Mouse (Mus musculus) megakaryocyte, embryonic 14.5 days (primary cell): Measurements from ENCODE around the gene Gm42742. TPM values are rescaled to one million over a fixed set of nuclear protein-coding genes. Genes with fewer than 3 reads are reported as not detected.

ENCODE experiments used
- H3K27me3 ChIP-seq: replicated peaks from 2 replicates; pipeline ENCODE3; 2012; ENCODE audit warnings: inconsistent platforms
- H3K36me3 ChIP-seq: replicated peaks from 2 replicates; pipeline ENCODE3; 2012; ENCODE audit warnings: low read length, inconsistent platforms, mixed read lengths
- H3K4me1 ChIP-seq: 2 replicates; pipeline ENCODE4 v1.6.1; 2012; ENCODE audit warnings: inconsistent platforms
- H3K4me3 ChIP-seq: replicated peaks from 2 replicates; pipeline ENCODE3; 2012; ENCODE audit warnings: moderate library complexity, mild to moderate bottlenecking, inconsistent platforms
- H3K9me3 ChIP-seq: 2 replicates; pipeline ENCODE4 v1.6.1; 2012; ENCODE audit warnings: inconsistent platforms
- FLI1 ChIP-seq: IDR thresholded peaks from 2 replicates; pipeline ENCODE4 v1.6.1; 2012; ENCODE audit warnings: low read length, inconsistent platforms, mixed read lengths
- GATA1 ChIP-seq: IDR thresholded peaks from 3 replicates; pipeline ENCODE4 v1.6.1; 2012; ENCODE audit warnings: mixed read lengths, low read length, inconsistent platforms, borderline replicate concordance
- polyA plus RNA-seq: library from polyadenylated mRNA; stranded (reverse); fragments of >175 nt; gene quantifications from 2 replicates; pipeline ENCODE4 v1.2.3, GENCODE M21; 2012; ENCODE audit warnings: low replicate concordance; ENCODE audit not compliant: insufficient read depth

Gm42742 gene
- polyA plus RNA-seq, 1 experiment, result 252 TPM

- no peaks in the 10 kb centered on the region for H3K9me3 ChIP-seq
- TF ChIP-seq GATA1 (no peak), FLI1 (no peak)
- peaks cover 48% of the 10 kb centered on the region for H3K36me3 ChIP-seq
- H3K4me3 ChIP-seq, result no peak overlapping the region
- peaks cover 87% of the 10 kb centered on the region for H3K4me1 ChIP-seq
- H3K27me3 ChIP-seq, result no peaks in the 10 kb centered on the region
Observed at GRCm38 (mm10) chr7:127004122-127004875, 16.6 kb downstream of the Gm42742 start.

- TF ChIP-seq FLI1 (no peak), GATA1 (no peak)
- no peak overlapping the region for H3K4me3 ChIP-seq
- peaks cover 87% of the 10 kb centered on the region for H3K4me1 ChIP-seq
- no peaks in the 10 kb centered on the region for H3K9me3 ChIP-seq
- no peaks in the 10 kb centered on the region for H3K27me3 ChIP-seq
- peaks cover 52% of the 10 kb centered on the region for H3K36me3 ChIP-seq
Observed at GRCm38 (mm10) chr7:127003620-127004019, 17.3 kb downstream of the Gm42742 start.

GRCm38 (mm10) chr7:126999568-126999967 is 21.3 kb downstream of the Gm42742 start:
- peaks cover 82% of the 10 kb centered on the region for H3K36me3 ChIP-seq
- TF ChIP-seq FLI1 (no peak), GATA1 (no peak)
- H3K27me3 ChIP-seq, result no peaks in the 10 kb centered on the region
- H3K4me3 ChIP-seq, result peak overlapping the region; percentile 69
- peaks cover 7% of the 10 kb centered on the region; the same call in 1 of the 2 replicates for H3K9me3 ChIP-seq
- peaks cover 60% of the 10 kb centered on the region for H3K4me1 ChIP-seq

- no peak overlapping the region for H3K4me3 ChIP-seq
- H3K36me3 ChIP-seq, result peaks cover 91% of the 10 kb centered on the region
- H3K9me3 ChIP-seq, result peaks cover 7% of the 10 kb centered on the region; the same call in 1 of the 2 replicates
- TF ChIP-seq FLI1 (no peak), GATA1 (no peak)
- H3K27me3 ChIP-seq, result no peaks in the 10 kb centered on the region
- peaks cover 35% of the 10 kb centered on the region for H3K4me1 ChIP-seq
Observed at GRCm38 (mm10) chr7:126996449-126996848, 24.4 kb downstream of the Gm42742 start.

- Histone ChIP-seq H3K36me3 (peaks cover 89% of the 10 kb centered on the region), H3K27me3 (no peaks in the 10 kb centered on the region), H3K4me1 (0 out of 2 replicates have a peak, but pooled peaks cover 3% of the 10 kb centered on the region), H3K9me3 (no peaks in the 10 kb centered on the region), H3K4me3 (no peak overlapping the region)
- no peak for TF ChIP-seq GATA1
- TF ChIP-seq FLI1, result no peak
Observed at GRCm38 (mm10) chr7:126988816-126989215, 32.1 kb downstream of the Gm42742 start.

- peaks cover 89% of the 10 kb centered on the region for H3K36me3 ChIP-seq
- no peak overlapping the region for H3K4me3 ChIP-seq
- H3K4me1 ChIP-seq, result peaks cover 12% of the 10 kb centered on the region; the same call in 1 of the 2 replicates
- TF ChIP-seq FLI1 (no peak), GATA1 (no peak)
- no peaks in the 10 kb centered on the region for H3K27me3 ChIP-seq
- no peaks in the 10 kb centered on the region for H3K9me3 ChIP-seq
Observed at GRCm38 (mm10) chr7:126986319-126986718, 34.6 kb downstream of the Gm42742 start.

GRCm38 (mm10) chr7:126984667-126985444 is 36.0 kb downstream of the Gm42742 start:
- Histone ChIP-seq H3K4me3 (no peak overlapping the region), H3K36me3 (peaks cover 91% of the 10 kb centered on the region), H3K9me3 (no peaks in the 10 kb centered on the region), H3K27me3 (no peaks in the 10 kb centered on the region), H3K4me1 (peaks cover 20% of the 10 kb centered on the region)
- TF ChIP-seq FLI1, result no peak
- TF ChIP-seq GATA1, result no peak

GRCm38 (mm10) chr7:126983113-126983512 is 37.8 kb downstream of the Gm42742 start:
- H3K36me3 ChIP-seq, result peaks cover 91% of the 10 kb centered on the region
- H3K4me1 ChIP-seq, result peaks cover 38% of the 10 kb centered on the region

GRCm38 (mm10) chr7:126982054-126982453 is 38.8 kb downstream of the Gm42742 start:
- peaks cover 46% of the 10 kb centered on the region for H3K4me1 ChIP-seq
- no peaks in the 10 kb centered on the region for H3K27me3 ChIP-seq
- H3K4me3 ChIP-seq, result no peak overlapping the region
- no peaks in the 10 kb centered on the region for H3K9me3 ChIP-seq
- peaks cover 87% of the 10 kb centered on the region for H3K36me3 ChIP-seq
- no peak for TF ChIP-seq GATA1
- no peak for TF ChIP-seq FLI1

More at GRCm38 (mm10) chr7:126983113-126983512, 37.8 kb downstream of the Gm42742 start:
- TF ChIP-seq GATA1 (no peak), FLI1 (no peak)
- Histone ChIP-seq H3K4me3 (no peak overlapping the region), H3K9me3 (no peaks in the 10 kb centered on the region), H3K27me3 (no peaks in the 10 kb centered on the region)

GRCm38 (mm10) chr7:126981601-126982000 is 39.3 kb downstream of the Gm42742 start:
- H3K36me3 ChIP-seq, result peaks cover 82% of the 10 kb centered on the region

More at GRCm38 (mm10) chr7:126981601-126982000, 39.3 kb downstream of the Gm42742 start:
- Histone ChIP-seq H3K27me3 (no peaks in the 10 kb centered on the region), H3K4me3 (no peak overlapping the region), H3K9me3 (no peaks in the 10 kb centered on the region), H3K4me1 (peaks cover 51% of the 10 kb centered on the region)
- TF ChIP-seq GATA1, result no peak
- TF ChIP-seq FLI1, result no peak
